Mouse (Mus musculus): Measurements from ENCODE around the gene Vipr1.

GRCm38 (mm10) chr9:121684702-121685101 is 42.2 kb downstream of the Vipr1 start:
- TF ChIP-seq CTCF (conservative IDR thresholded peaks at IDR 0.05; ENCODE audit: low read length) (no peak), POU5F1 (IDR thresholded peaks at IDR 0.05; ENCODE audit: borderline replicate concordance, low read length) (no peak)
